Mouse (Mus musculus) G1E (cell line): ENCODE results near the gene Exo5. TPM values are rescaled to one million over a fixed set of nuclear protein-coding genes. Genes with fewer than 3 reads are reported as not detected.

Source experiments
- ATAC-seq: 2 replicates; pipeline ENCODE4 v1.8.0; 2016; ENCODE audit warnings: mild to moderate bottlenecking; ENCODE audit not compliant: insufficient number of reproducible peaks, poor library complexity, low FRiP score, severe bottlenecking; ENCODE audit errors: extremely low read depth
- DNase-seq: peaks from one replicate; pipeline ENCODE4 v3.0.0; 2012; ENCODE audit warnings: low spot score
- H3K27me3 ChIP-seq: 2 replicates; pipeline ENCODE4 v1.6.1; 2012; ENCODE audit warnings: mild to moderate bottlenecking, low read length, inconsistent platforms; ENCODE audit not compliant: insufficient read depth
- H3K36me3 ChIP-seq: replicated peaks from 2 replicates; pipeline ENCODE3; 2012; ENCODE audit warnings: mild to moderate bottlenecking, inconsistent platforms
- H3K4me1 ChIP-seq: 2 replicates; pipeline ENCODE4 v1.6.1; 2012; ENCODE audit warnings: low read depth, low read length, inconsistent platforms, mixed read lengths; ENCODE audit not compliant: insufficient read depth
- H3K4me3 ChIP-seq: 2 replicates; pipeline ENCODE4 v1.5.1; 2012; ENCODE audit warnings: low read depth, mild to moderate bottlenecking, inconsistent platforms, low read length, moderate library complexity, mixed read lengths
- H3K9me3 ChIP-seq: replicated peaks from 2 replicates; pipeline ENCODE4 v1.6.1; 2012; ENCODE audit warnings: inconsistent platforms
- CTCF ChIP-seq: IDR thresholded peaks from 2 replicates; pipeline ENCODE4 v1.5.1; 2012; ENCODE audit warnings: low read depth, low read length, inconsistent platforms, mixed read lengths
- GATA1 ChIP-seq: IDR thresholded peaks from 2 replicates; pipeline ENCODE4 v1.6.1; 2012; ENCODE audit warnings: borderline replicate concordance, low read length, inconsistent platforms, mixed read lengths
- GATA2 ChIP-seq: IDR thresholded peaks from 2 replicates; pipeline ENCODE4 v1.6.1; 2012; ENCODE audit warnings: low read depth, low read length, inconsistent platforms, borderline replicate concordance
- POLR2AphosphoS5 ChIP-seq: IDR thresholded peaks from 2 replicates; pipeline ENCODE4 v1.6.1; 2012; ENCODE audit warnings: low read depth, low read length, inconsistent platforms; ENCODE audit not compliant: insufficient replicate concordance
- TAL1 ChIP-seq: conservative IDR thresholded peaks from 2 replicates; pipeline ENCODE4 v1.6.1; 2012; ENCODE audit warnings: low read depth, low read length, inconsistent platforms, mixed read lengths
- polyA plus RNA-seq: library from polyadenylated mRNA; stranded (reverse); fragments of >175 nt; gene quantifications from 2 replicates; pipeline ENCODE4 v1.2.3, GENCODE M21; 2012
- total RNA-seq, 2 experiments: library from RNA; stranded (forward) in 1 of 2; stranded (reverse) in 1 of 2; fragments of 200-1000 nt in 1 of 2; fragments of >200 nt in 1 of 2; fragmentation: Nextera tagmentation in 1 of 2; gene quantifications; 2 replicates each; pipeline ENCODE4 v1.2.3; 2014 to 2017

The Exo5 gene
- total and polyA plus RNA-seq, 3 experiments = 5.5 to 12.6 (median 9.2) TPM

GRCm38 (mm10) chr4:120953038-120953437 is 28.2 kb upstream of the Exo5 start:
- no peak overlapping the region for H3K4me3 ChIP-seq
- H3K27me3 ChIP-seq = no peaks in the 10 kb centered on the region
- no peak for DNase-seq
- TF ChIP-seq GATA2 (no peak), TAL1 (no peak), POLR2AphosphoS5 (no peak), CTCF (no peak), GATA1 (no peak)
- peak; percentile 31; the same call in 1 of the 2 replicates for ATAC-seq
- no peaks in the 10 kb centered on the region for H3K9me3 ChIP-seq
- peaks cover 25% of the 10 kb centered on the region for H3K4me1 ChIP-seq
- H3K36me3 ChIP-seq = peaks cover 10% of the 10 kb centered on the region

DNA sequence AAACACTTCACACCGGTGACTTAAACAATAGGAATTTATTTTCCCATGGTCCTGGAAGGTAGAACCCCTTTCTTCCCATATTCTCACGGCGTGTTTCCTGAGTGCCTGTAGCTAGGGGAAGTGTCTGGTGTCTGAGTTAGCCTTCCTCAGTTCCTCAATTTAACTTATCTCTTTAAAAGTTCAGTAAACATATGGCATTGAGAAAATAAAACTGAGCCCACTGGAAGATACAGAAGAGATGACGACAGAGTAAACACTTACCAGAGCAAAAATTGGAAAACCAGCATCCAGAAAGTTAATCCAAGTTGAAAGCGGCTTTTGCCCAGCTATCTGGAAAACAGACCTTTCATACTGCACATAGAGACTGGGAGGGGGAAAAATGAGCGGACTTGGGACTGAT is 27.3 kb upstream of the Exo5 start:
- DNase-seq = no peak
- peak overlapping the region; percentile 89 for H3K4me3 ChIP-seq
- peak; percentile 48 for ATAC-seq
- TF ChIP-seq TAL1 (no peak), POLR2AphosphoS5 (no peak), CTCF (no peak), GATA2 (no peak), GATA1 (no peak)
- H3K9me3 ChIP-seq = no peaks in the 10 kb centered on the region
- H3K36me3 ChIP-seq = peaks cover 16% of the 10 kb centered on the region
- H3K27me3 ChIP-seq = no peaks in the 10 kb centered on the region
- H3K4me1 ChIP-seq = peaks cover 25% of the 10 kb centered on the region

GRCm38 (mm10) chr4:120951428-120951973 is 26.7 kb upstream of the Exo5 start, which contains the start of gene Zfp69:
Gene Zfp69, minus strand, starts transcription at chr4:120951699.
- peak; percentile 88 for DNase-seq
- H3K4me3 ChIP-seq = peak within 1 kb of the TSS; percentile 89
- peaks cover 22% of the 10 kb centered on the region for H3K36me3 ChIP-seq
- H3K27me3 ChIP-seq = no peaks in the 10 kb centered on the region
- TF ChIP-seq GATA1 (no peak), TAL1 (no peak), CTCF (no peak), GATA2 (no peak), POLR2AphosphoS5 (no peak)
- peaks cover 25% of the 10 kb centered on the region for H3K4me1 ChIP-seq
- no peaks in the 10 kb centered on the region for H3K9me3 ChIP-seq
- ATAC-seq = peak; percentile 73

GRCm38 (mm10) chr4:120950763-120951427 is 26.1 kb upstream of the Exo5 start:
- ATAC-seq (no peak), DNase-seq (no peak)
- Histone ChIP-seq H3K4me1 (peaks cover 25% of the 10 kb centered on the region), H3K9me3 (no peaks in the 10 kb centered on the region), H3K36me3 (peaks cover 26% of the 10 kb centered on the region), H3K4me3 (peak overlapping the region; percentile 89), H3K27me3 (no peaks in the 10 kb centered on the region)
- TF ChIP-seq CTCF (no peak), GATA1 (no peak), POLR2AphosphoS5 (no peak), GATA2 (no peak), TAL1 (no peak)

GRCm38 (mm10) chr4:120948938-120949337 is 24.1 kb upstream of the Exo5 start:
- no peaks in the 10 kb centered on the region for H3K27me3 ChIP-seq
- ATAC-seq (no peak), DNase-seq (no peak)
- H3K9me3 ChIP-seq = no peaks in the 10 kb centered on the region
- TF ChIP-seq GATA1 = no peak
- TF ChIP-seq TAL1 = no peak
- TF ChIP-seq POLR2AphosphoS5 = no peak
- no peak for TF ChIP-seq GATA2
- no peak overlapping the region for H3K4me3 ChIP-seq
- H3K36me3 ChIP-seq = peaks cover 31% of the 10 kb centered on the region
- H3K4me1 ChIP-seq = peaks cover 25% of the 10 kb centered on the region

DNA sequence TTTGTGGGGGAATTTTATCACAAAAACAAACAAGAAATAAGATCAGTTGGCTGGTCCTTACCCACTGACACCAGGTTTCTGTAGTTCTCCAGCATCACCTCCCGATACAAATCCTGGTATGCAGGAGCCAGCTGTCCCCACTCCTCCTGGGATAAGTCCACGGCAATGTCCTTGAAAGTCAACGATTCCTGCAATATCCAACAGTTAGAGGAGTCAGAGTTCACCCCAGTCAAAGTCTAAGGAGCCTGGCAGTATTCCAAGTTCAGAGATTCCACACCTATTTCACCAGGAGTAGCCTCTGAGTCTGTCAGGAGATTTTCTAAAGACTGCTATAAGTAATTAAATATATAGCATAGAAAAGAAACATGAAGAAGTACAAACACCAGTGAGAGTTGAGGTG is 10.2 kb upstream of the Exo5 start:
- H3K36me3 ChIP-seq = peaks cover 43% of the 10 kb centered on the region
- ATAC-seq = no peak
- no peaks in the 10 kb centered on the region for H3K27me3 ChIP-seq
- H3K4me3 ChIP-seq = no peak overlapping the region
- TF ChIP-seq GATA2 (no peak), POLR2AphosphoS5 (no peak), CTCF (no peak), TAL1 (no peak), GATA1 (no peak)
- peaks cover 6% of the 10 kb centered on the region for H3K4me1 ChIP-seq
- H3K9me3 ChIP-seq = peaks cover 7% of the 10 kb centered on the region
- no peak for DNase-seq
